Mouse (Mus musculus): ENCODE results near the gene Morn3. TPM values are rescaled to one million over a fixed set of nuclear protein-coding genes. Genes with fewer than 3 reads are reported as not detected.

Morn3 gene
- polyA plus RNA-seq (2014; fragmentation: Illumina TruSeq; extraction: RNeasy Lipid Tissue Mini Kit (QIAGEN cat#74804); ENCODE audit: low read depth, low replicate concordance), result 17.7 TPM

DNA sequence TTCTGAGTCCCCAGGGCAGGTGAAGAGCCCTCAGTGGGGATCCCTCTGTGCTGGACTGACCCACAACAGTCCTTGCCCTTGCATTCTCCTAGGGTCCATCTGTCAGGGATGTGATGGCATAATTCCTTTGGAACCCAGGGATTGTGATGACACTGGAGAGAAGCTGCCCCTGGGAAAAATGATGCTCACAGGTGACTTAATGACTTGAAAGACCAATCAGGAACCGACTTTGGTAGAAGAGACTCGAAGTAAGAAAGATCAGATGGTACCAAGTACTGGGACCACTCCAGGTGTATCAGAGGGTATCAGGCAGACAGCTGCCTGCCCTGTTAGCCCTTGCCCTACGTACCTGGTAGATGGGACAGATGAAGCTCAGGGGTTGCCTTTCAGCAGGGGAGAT is at the start of gene Morn3:
Gene Morn3 (minus strand): TSS at position 101 of the 400 bp plus-strand sequence.

DNA sequence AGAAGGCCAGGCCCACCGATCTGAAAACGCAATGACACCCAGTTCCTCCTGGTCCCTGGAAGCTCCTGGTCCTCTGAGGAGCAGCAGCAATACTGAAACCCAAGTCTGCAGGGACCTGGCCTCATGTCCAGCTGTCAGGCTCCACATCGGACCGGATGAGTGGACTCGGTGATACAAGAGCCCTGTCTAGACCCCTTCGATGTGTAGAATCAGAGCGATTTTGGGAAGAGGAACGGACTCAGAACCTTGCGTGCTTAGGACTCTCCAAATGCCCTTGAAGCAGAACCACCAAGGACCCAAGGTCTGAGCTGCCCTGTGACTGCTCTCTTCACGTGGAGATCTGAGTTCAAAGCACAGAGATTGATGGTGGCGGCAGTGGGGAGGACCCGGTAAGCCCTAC is 21.3 kb upstream of the Morn3 start, which contains the start of gene Tmem120b:
Gene Tmem120b (plus strand): TSS at position 301 of the 400 bp plus-strand sequence.

DNA sequence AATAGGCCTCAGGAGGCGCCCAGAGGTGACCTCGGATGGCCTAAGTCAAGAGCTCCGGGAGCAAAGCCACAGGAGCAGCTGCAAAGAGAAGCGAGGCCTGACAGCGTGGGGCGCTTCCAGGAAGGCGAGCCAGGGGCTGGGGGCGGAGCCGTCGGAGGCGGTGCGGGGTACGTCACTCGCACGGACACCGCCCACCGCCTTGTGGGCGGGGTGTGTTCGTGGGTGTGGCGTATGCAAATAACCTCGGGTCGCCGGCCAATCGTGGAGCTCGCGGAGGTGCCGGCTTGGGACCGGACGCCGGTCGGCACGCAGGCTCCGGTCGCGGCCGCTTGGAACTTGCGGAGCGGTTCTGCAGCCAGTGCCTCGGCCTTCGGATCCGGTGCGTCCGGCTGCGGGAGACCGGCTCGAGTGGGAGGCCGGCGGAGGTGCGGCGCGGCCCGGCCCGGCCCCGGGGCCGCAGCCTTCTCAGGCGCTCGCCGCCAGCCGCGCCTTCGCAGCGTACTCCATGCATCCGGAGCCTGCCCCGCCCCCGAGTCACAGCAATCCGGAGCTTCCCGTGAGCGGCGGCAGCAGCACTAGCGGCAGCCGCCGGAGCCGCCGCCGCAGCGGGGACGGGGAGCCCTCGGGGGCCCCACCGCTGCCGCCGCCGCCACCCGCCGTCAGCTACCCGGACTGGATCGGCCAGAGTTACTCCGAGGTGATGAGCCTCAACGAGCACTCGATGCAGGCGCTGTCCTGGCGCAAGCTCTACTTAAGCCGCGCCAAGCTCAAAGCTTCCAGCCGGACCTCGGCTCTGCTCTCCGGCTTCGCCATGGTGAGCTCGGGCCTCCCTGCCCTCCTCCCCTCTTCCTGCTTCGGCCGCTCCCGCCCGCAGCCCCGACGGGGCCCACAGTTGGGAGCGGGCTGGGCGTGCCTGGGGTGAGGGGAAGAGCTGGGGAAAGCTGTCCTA is 31.8 kb downstream of the Morn3 start, which contains the start of gene Orai1:
Gene Orai1 (plus strand): TSS at position 322 of the 949 bp plus-strand sequence.

DNA sequence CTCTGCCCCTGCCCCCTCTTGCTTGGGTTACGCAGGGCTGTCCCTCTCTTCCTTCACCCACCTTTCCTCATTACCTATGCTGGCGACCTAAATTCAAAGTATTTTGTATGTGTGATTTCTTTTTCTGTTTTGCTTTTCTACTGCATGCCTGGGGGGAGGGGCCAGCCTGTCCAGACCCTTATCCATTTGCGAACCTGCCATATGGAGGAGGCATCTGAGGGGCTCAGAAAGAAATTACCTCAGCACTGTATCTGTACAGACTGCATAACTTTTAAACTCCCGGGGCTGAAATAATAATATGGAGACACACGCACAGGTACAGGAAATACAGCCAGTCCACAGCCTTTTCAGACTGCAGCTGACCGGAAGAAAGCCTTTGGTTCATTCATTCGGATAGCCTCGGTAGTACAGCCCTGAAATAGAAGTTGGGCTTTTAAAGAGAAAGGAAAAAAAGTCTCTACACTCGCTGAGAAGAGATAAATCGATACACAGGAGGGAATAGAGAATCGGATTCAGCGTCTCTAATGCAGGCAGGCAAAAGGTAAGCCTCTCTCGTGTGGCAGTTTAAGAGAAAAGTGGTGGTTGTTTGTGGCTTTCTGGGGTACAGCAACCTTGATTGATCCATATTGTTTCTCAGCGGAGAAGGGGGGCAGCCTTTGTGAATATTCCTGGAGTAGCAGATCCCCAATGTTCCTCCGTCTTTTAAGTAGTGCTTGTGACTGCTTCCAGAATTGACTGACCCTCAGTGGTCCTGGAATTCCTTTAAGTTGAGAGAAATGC is 57.1 kb downstream of the Morn3 start, which contains the start of gene Kdm2b:
Gene Kdm2b (minus strand): TSS at position 273 of the 780 bp plus-strand sequence.

Other genes with a start within 250 kb of the Morn3 start
- gene Anapc5, start 225.7 kb downstream of the Morn3 start, polyA plus RNA-seq (2014; fragmentation: Illumina TruSeq; extraction: RNeasy Lipid Tissue Mini Kit (QIAGEN cat#74804); ENCODE audit: low read depth, low replicate concordance), result 196 TPM
- 18.8 TPM for gene Rnf34, start 197.0 kb downstream of the Morn3 start, polyA plus RNA-seq (2014; fragmentation: Illumina TruSeq; extraction: RNeasy Lipid Tissue Mini Kit (QIAGEN cat#74804); ENCODE audit: low read depth, low replicate concordance)
- gene Kdm2b, start 57.2 kb downstream of the Morn3 start, polyA plus RNA-seq (2014; fragmentation: Illumina TruSeq; extraction: RNeasy Lipid Tissue Mini Kit (QIAGEN cat#74804); ENCODE audit: low read depth, low replicate concordance), result 17.7 TPM
- gene Orai1, start 31.9 kb downstream of the Morn3 start, polyA plus RNA-seq (2014; fragmentation: Illumina TruSeq; extraction: RNeasy Lipid Tissue Mini Kit (QIAGEN cat#74804); ENCODE audit: low read depth, low replicate concordance), result 14.2 TPM
- 44.1 TPM for gene Tmem120b, start 21.4 kb upstream of the Morn3 start, polyA plus RNA-seq (2014; fragmentation: Illumina TruSeq; extraction: RNeasy Lipid Tissue Mini Kit (QIAGEN cat#74804); ENCODE audit: low read depth, low replicate concordance)
- 1.2 TPM for gene Rhof, start 85.7 kb upstream of the Morn3 start, polyA plus RNA-seq (2014; fragmentation: Illumina TruSeq; extraction: RNeasy Lipid Tissue Mini Kit (QIAGEN cat#74804); ENCODE audit: low read depth, low replicate concordance)
- gene Setd1b, start 95.2 kb upstream of the Morn3 start, polyA plus RNA-seq (2014; fragmentation: Illumina TruSeq; extraction: RNeasy Lipid Tissue Mini Kit (QIAGEN cat#74804); ENCODE audit: low read depth, low replicate concordance), result 13.3 TPM
- 23.2 TPM for gene Psmd9, start 122.4 kb upstream of the Morn3 start, polyA plus RNA-seq (2014; fragmentation: Illumina TruSeq; extraction: RNeasy Lipid Tissue Mini Kit (QIAGEN cat#74804); ENCODE audit: low read depth, low replicate concordance)
- 0.73 TPM for gene Hpd, start 135.7 kb upstream of the Morn3 start, polyA plus RNA-seq (2014; fragmentation: Illumina TruSeq; extraction: RNeasy Lipid Tissue Mini Kit (QIAGEN cat#74804); ENCODE audit: low read depth, low replicate concordance)
- 5.4 TPM for gene Wdr66, start 205.1 kb upstream of the Morn3 start, polyA plus RNA-seq (2014; fragmentation: Illumina TruSeq; extraction: RNeasy Lipid Tissue Mini Kit (QIAGEN cat#74804); ENCODE audit: low read depth, low replicate concordance)